In genomic region chr5:64193353-64193752, GRCm38 (mm10) we compare ENCODE assay signal across 13 mouse cellular contexts. TPM values are rescaled to one million over a fixed set of nuclear protein-coding genes. Genes with fewer than 3 reads are reported as not detected.
A peak's percentile ranks its signal among the peaks of the same experiment; 100 is the strongest.
DNase-seq lines count a peak whose midpoint lies in the region; ATAC-seq and TF ChIP-seq lines count a peak whose summit lies in the region.
"Had no signal": no experiment of that assay in that cellular context is flagged by ENCODE, and none has a peak within 500 bp of the region (broad histone marks: within the 10 kb centered on the region; RNA-seq: fewer than 3 reads in every experiment).

No protein-coding gene starts in this region.

- DNase-seq in kidney, adult 18-20 months: no peak
- DNase-seq in heart, adult 8-10 months (ENCODE audit: low spot score): peak; percentile 48
- DNase-seq in cerebellum, postnatal 14 days: no peak
- DNase-seq: liver; right cerebral cortex, postnatal 4 days; thymus, adult 2 months had no signal

- no peak overlapping the region for H3K27ac ChIP-seq in kidney, embryonic 14.5 days (ENCODE audit: low read depth, low read length)
- peak overlapping the region; percentile 47; the same call in 1 of the 2 replicates for H3K27ac ChIP-seq in embryonic fibroblast, embryonic 13.5 days (ENCODE audit: insufficient read depth, low read length)
- H3K27ac ChIP-seq in limb, embryonic 13.5 days: no peak overlapping the region
- H3K27ac ChIP-seq: hindbrain, embryonic 10.5 days; midbrain, embryonic 10.5 days had no signal

- ATAC-seq in kidney, embryonic 14.5 days (ENCODE audit: low FRiP score, low TSS enrichment): peak; percentile 43; the same call in 1 of the 2 replicates
- ATAC-seq in limb, embryonic 13.5 days (ENCODE audit: low FRiP score, low read depth): no peak
- no peak for ATAC-seq in granulocyte monocyte progenitor cell, adult 5-6 weeks (replicated peaks; ENCODE audit: poor library complexity, severe bottlenecking)
- ATAC-seq: forebrain, embryonic 16.5 days had no signal

- H3K9ac ChIP-seq in kidney, embryonic 14.5 days (ENCODE audit: low read depth, low read length): no peak overlapping the region
- no peak overlapping the region for H3K9ac ChIP-seq in limb, embryonic 13.5 days

- WGBS in kidney, embryonic 14.5 days: 14% methylated on average over 11 of the region's 11 CpGs
- 38% methylated on average over 11 of the region's 11 CpGs for WGBS in limb, embryonic 13.5 days

- H3K9me3 ChIP-seq in kidney, embryonic 14.5 days (ENCODE audit: control insufficient read depth, low read length): peaks cover 11% of the 10 kb centered on the region; the same call in 1 of the 2 replicates
- 0 out of 2 replicates have a peak, but pooled peaks cover 7% of the 10 kb centered on the region for H3K9me3 ChIP-seq in limb, embryonic 13.5 days

- H3K36me3 ChIP-seq in kidney, embryonic 14.5 days (ENCODE audit: control insufficient read depth, insufficient read depth, low read length): no peaks in the 10 kb centered on the region
- no peaks in the 10 kb centered on the region for H3K36me3 ChIP-seq in limb, embryonic 13.5 days
- H3K36me3 ChIP-seq: midbrain, embryonic 10.5 days had no signal

- H3K27me3 ChIP-seq in kidney, embryonic 14.5 days (ENCODE audit: control insufficient read depth, insufficient read depth, low read length): no peaks in the 10 kb centered on the region
- no peaks in the 10 kb centered on the region for H3K27me3 ChIP-seq in limb, embryonic 13.5 days

- peak overlapping the region; percentile 21; the same call in 1 of the 2 replicates for H3K4me2 ChIP-seq in kidney, embryonic 14.5 days (replicated peaks; ENCODE audit: low read depth, low read length)
- H3K4me2 ChIP-seq in limb, embryonic 13.5 days (replicated peaks): 0 out of 2 replicates have a peak overlapping the region, but pooled peaks have one; percentile 28

- TF ChIP-seq CTCF in embryonic fibroblast, embryonic 13.5 days (IDR thresholded peaks at IDR 0.05; ENCODE audit: borderline replicate concordance, insufficient read depth, low read length): no peak

- TF ChIP-seq POLR2A in embryonic fibroblast, embryonic 13.5 days (IDR thresholded peaks at IDR 0.05; ENCODE audit: low read depth, low read length): no peak

- H3K4me3 ChIP-seq in kidney, embryonic 14.5 days (ENCODE audit: low read length): no peak overlapping the region; the same call in 1 of the 2 replicates
- H3K4me3 ChIP-seq in embryonic fibroblast, embryonic 13.5 days (ENCODE audit: insufficient read depth, low read length): no peak overlapping the region
- no peak overlapping the region for H3K4me3 ChIP-seq in limb, embryonic 13.5 days
- H3K4me3 ChIP-seq: hindbrain, embryonic 10.5 days; midbrain, embryonic 10.5 days had no signal

- H3K4me1 ChIP-seq in kidney, embryonic 14.5 days (ENCODE audit: control insufficient read depth, insufficient read depth, low read length): 0 out of 2 replicates have a peak, but pooled peaks cover 3% of the 10 kb centered on the region
- peaks cover 11% of the 10 kb centered on the region for H3K4me1 ChIP-seq in embryonic fibroblast, embryonic 13.5 days (ENCODE audit: control insufficient read depth, insufficient read depth, low read length)
- peaks cover 5% of the 10 kb centered on the region; the same call in 1 of the 2 replicates for H3K4me1 ChIP-seq in limb, embryonic 13.5 days
- H3K4me1 ChIP-seq: hindbrain, embryonic 10.5 days; midbrain, embryonic 10.5 days had no signal

RNA-seq across cellular contexts. Expression of gene Tbc1d1, which starts 37.2 kb away (rescaled TPM):
- polyA plus RNA-seq in kidney, embryonic 14.5 days (2014; fragmentation: Nextera tagmentation; extraction: Ambion mirVana): 26.7 and 39.9 TPM in 2 replicates
- 37.9 and 47.1 TPM in 2 replicates for polyA plus RNA-seq in embryonic fibroblast, embryonic 13.5 days (2011; ENCODE audit: insufficient read length, low read depth, missing spikeins)
- total RNA-seq in heart, adult 8-10 months (2022): 10 to 100 TPM; 11.1 to 15.7 (median 13.5) TPM
- polyA plus RNA-seq in limb, embryonic 13.5 days (2015; fragmentation: Nextera tagmentation; extraction: Ambion mirVana): 25.1 and 29.1 TPM in 2 replicates
- total RNA-seq in granulocyte monocyte progenitor cell, adult 5-6 weeks (2014; fragmentation: Nextera tagmentation): 17.5 and 18.5 TPM in 2 replicates
- 33.6 and 34.7 TPM in 2 replicates for total RNA-seq in granulocyte monocyte progenitor cell, adult 5-6 weeks (2017)
